Mouse (Mus musculus): Measurements from ENCODE around the gene Cd8b1. TPM values are rescaled to one million over a fixed set of nuclear protein-coding genes. Genes with fewer than 3 reads are reported as not detected.

Gene Cd8b1
- polyA plus RNA-seq (2015; fragmentation: Nextera tagmentation; extraction: Ambion mirVana): 0.14 TPM in 1 of 2 replicates, not detected in the other

- ATAC-seq: no peak
- H3K4me3 ChIP-seq: no peak within 1 kb of the TSS
- H3K9ac ChIP-seq: no peak within 1 kb of the TSS
- H3K27me3 ChIP-seq: no peaks in the 10 kb centered on the region
- H3K27ac ChIP-seq: no peak within 1 kb of the TSS
- 84% methylated on average over 7 of the region's 7 CpGs for WGBS
- H3K4me2 ChIP-seq: no peak within 1 kb of the TSS
- H3K4me1 ChIP-seq: no peaks in the 10 kb centered on the region
- no peaks in the 10 kb centered on the region for H3K9me3 ChIP-seq (replicated peaks)
- H3K36me3 ChIP-seq (ENCODE audit: poor library complexity, severe bottlenecking): no peaks in the 10 kb centered on the region
Measured at GRCm38 (mm10) chr6:71322491-71322921, at the start of gene Cd8b1. Gene Cd8b1 (plus strand): TSS chr6:71322788.

GRCm38 (mm10) chr6:71273715-71274114 is 48.9 kb upstream of the Cd8b1 start:
- no peak for ATAC-seq
- no peaks in the 10 kb centered on the region for H3K36me3 ChIP-seq (ENCODE audit: poor library complexity, severe bottlenecking)
- no peak overlapping the region for H3K4me3 ChIP-seq
- no peaks in the 10 kb centered on the region for H3K9me3 ChIP-seq (replicated peaks)
- no peaks in the 10 kb centered on the region for H3K27me3 ChIP-seq
- H3K4me1 ChIP-seq: peaks cover 8% of the 10 kb centered on the region
- H3K27ac ChIP-seq: no peak overlapping the region
- no peak overlapping the region for H3K4me2 ChIP-seq
- no peak overlapping the region for H3K9ac ChIP-seq
- WGBS: 91% methylated on average over 1 of the region's 1 CpGs

GRCm38 (mm10) chr6:71274621-71275020 is 48.0 kb upstream of the Cd8b1 start:
- Histone ChIP-seq H3K27ac (no peak overlapping the region), H3K27me3 (no peaks in the 10 kb centered on the region), H3K9me3 (replicated peaks) (no peaks in the 10 kb centered on the region), H3K4me3 (no peak overlapping the region), H3K4me2 (no peak overlapping the region), H3K4me1 (peaks cover 8% of the 10 kb centered on the region), H3K9ac (no peak overlapping the region), H3K36me3 (ENCODE audit: poor library complexity, severe bottlenecking) (no peaks in the 10 kb centered on the region)
- WGBS: 86% methylated on average over 1 of the region's 1 CpGs
- no peak for ATAC-seq

GRCm38 (mm10) chr6:71279418-71279817 is 43.2 kb upstream of the Cd8b1 start:
- Histone ChIP-seq H3K4me3 (no peak overlapping the region), H3K4me1 (no peaks in the 10 kb centered on the region), H3K27ac (no peak overlapping the region), H3K27me3 (no peaks in the 10 kb centered on the region), H3K9ac (no peak overlapping the region), H3K9me3 (replicated peaks) (no peaks in the 10 kb centered on the region), H3K4me2 (no peak overlapping the region), H3K36me3 (ENCODE audit: poor library complexity, severe bottlenecking) (peaks cover 4% of the 10 kb centered on the region)
- ATAC-seq: no peak
- 63% methylated on average over 1 of the region's 1 CpGs for WGBS

GRCm38 (mm10) chr6:71293509-71293908 is 29.1 kb upstream of the Cd8b1 start:
- H3K36me3 ChIP-seq (ENCODE audit: poor library complexity, severe bottlenecking): no peaks in the 10 kb centered on the region
- H3K9ac ChIP-seq: no peak overlapping the region
- no peak overlapping the region for H3K4me2 ChIP-seq
- no peaks in the 10 kb centered on the region for H3K9me3 ChIP-seq (replicated peaks)
- 85% methylated on average over 14 of the region's 14 CpGs for WGBS
- no peaks in the 10 kb centered on the region for H3K27me3 ChIP-seq
- ATAC-seq: no peak
- H3K27ac ChIP-seq: no peak overlapping the region
- H3K4me1 ChIP-seq: no peaks in the 10 kb centered on the region
- H3K4me3 ChIP-seq: no peak overlapping the region

- H3K9ac ChIP-seq: no peak overlapping the region
- H3K4me1 ChIP-seq: no peaks in the 10 kb centered on the region
- H3K27me3 ChIP-seq: no peaks in the 10 kb centered on the region
- H3K4me2 ChIP-seq: no peak overlapping the region
- no peaks in the 10 kb centered on the region for H3K36me3 ChIP-seq (ENCODE audit: poor library complexity, severe bottlenecking)
- 79% methylated on average over 6 of the region's 6 CpGs for WGBS
- ATAC-seq: no peak
- H3K9me3 ChIP-seq (replicated peaks): no peaks in the 10 kb centered on the region
- H3K4me3 ChIP-seq: no peak overlapping the region
- H3K27ac ChIP-seq: no peak overlapping the region
Measured at GRCm38 (mm10) chr6:71295303-71295702, 27.3 kb upstream of the Cd8b1 start.

- no peaks in the 10 kb centered on the region for H3K27me3 ChIP-seq
- H3K4me1 ChIP-seq: no peaks in the 10 kb centered on the region
- no peak overlapping the region for H3K4me3 ChIP-seq
- no peak overlapping the region for H3K9ac ChIP-seq
- 69% methylated on average over 2 of the region's 2 CpGs for WGBS
- no peak overlapping the region for H3K4me2 ChIP-seq
- no peaks in the 10 kb centered on the region for H3K9me3 ChIP-seq (replicated peaks)
- ATAC-seq: no peak
- H3K36me3 ChIP-seq (ENCODE audit: poor library complexity, severe bottlenecking): no peaks in the 10 kb centered on the region
- H3K27ac ChIP-seq: no peak overlapping the region
Measured at GRCm38 (mm10) chr6:71298051-71298450, 24.5 kb upstream of the Cd8b1 start.

GRCm38 (mm10) chr6:71298751-71299150 is 23.8 kb upstream of the Cd8b1 start:
- ATAC-seq: no peak
- Histone ChIP-seq H3K9me3 (replicated peaks) (no peaks in the 10 kb centered on the region), H3K4me3 (no peak overlapping the region), H3K27ac (no peak overlapping the region), H3K4me2 (no peak overlapping the region), H3K4me1 (no peaks in the 10 kb centered on the region), H3K36me3 (ENCODE audit: poor library complexity, severe bottlenecking) (no peaks in the 10 kb centered on the region), H3K9ac (no peak overlapping the region), H3K27me3 (no peaks in the 10 kb centered on the region)
- WGBS: 26% methylated on average over 3 of the region's 3 CpGs

GRCm38 (mm10) chr6:71302097-71302731 is 20.4 kb upstream of the Cd8b1 start:
- 75% methylated on average over 6 of the region's 6 CpGs for WGBS
- H3K9ac ChIP-seq: no peak overlapping the region
- no peak overlapping the region for H3K4me3 ChIP-seq
- no peaks in the 10 kb centered on the region for H3K9me3 ChIP-seq (replicated peaks)
- no peaks in the 10 kb centered on the region for H3K4me1 ChIP-seq
- H3K36me3 ChIP-seq (ENCODE audit: poor library complexity, severe bottlenecking): no peaks in the 10 kb centered on the region
- H3K27ac ChIP-seq: no peak overlapping the region
- no peak for ATAC-seq
- no peaks in the 10 kb centered on the region for H3K27me3 ChIP-seq
- H3K4me2 ChIP-seq: no peak overlapping the region

GRCm38 (mm10) chr6:71307486-71307885 is 15.1 kb upstream of the Cd8b1 start:
- Histone ChIP-seq H3K36me3 (ENCODE audit: poor library complexity, severe bottlenecking) (no peaks in the 10 kb centered on the region), H3K27me3 (no peaks in the 10 kb centered on the region), H3K4me1 (no peaks in the 10 kb centered on the region), H3K9ac (no peak overlapping the region), H3K4me3 (no peak overlapping the region), H3K4me2 (no peak overlapping the region), H3K9me3 (replicated peaks) (no peaks in the 10 kb centered on the region), H3K27ac (no peak overlapping the region)
- ATAC-seq: no peak
- WGBS: 93% methylated on average over 8 of the region's 8 CpGs

GRCm38 (mm10) chr6:71321826-71322283 is 733 bp upstream of the Cd8b1 start, which contains the start of gene Smyd1:
Gene Smyd1 (minus strand): TSS chr6:71322233.
- WGBS: 86% methylated on average over 2 of the region's 3 CpGs
- no peak for ATAC-seq
- Histone ChIP-seq H3K9ac (no peak within 1 kb of the TSS), H3K36me3 (ENCODE audit: poor library complexity, severe bottlenecking) (no peaks in the 10 kb centered on the region), H3K27ac (no peak within 1 kb of the TSS), H3K4me1 (no peaks in the 10 kb centered on the region), H3K27me3 (no peaks in the 10 kb centered on the region), H3K9me3 (replicated peaks) (no peaks in the 10 kb centered on the region), H3K4me3 (no peak within 1 kb of the TSS), H3K4me2 (no peak within 1 kb of the TSS)

- no peak overlapping the region for H3K27ac ChIP-seq
- H3K36me3 ChIP-seq (ENCODE audit: poor library complexity, severe bottlenecking): no peaks in the 10 kb centered on the region
- H3K9ac ChIP-seq: no peak overlapping the region
- WGBS: 91% methylated on average over 9 of the region's 9 CpGs
- H3K4me2 ChIP-seq: no peak overlapping the region
- no peaks in the 10 kb centered on the region for H3K4me1 ChIP-seq
- no peaks in the 10 kb centered on the region for H3K9me3 ChIP-seq (replicated peaks)
- H3K4me3 ChIP-seq: no peak overlapping the region
- H3K27me3 ChIP-seq: no peaks in the 10 kb centered on the region
- ATAC-seq: no peak
Measured at GRCm38 (mm10) chr6:71324816-71325215, 2.2 kb downstream of the Cd8b1 start.

GRCm38 (mm10) chr6:71329881-71330280 is 7.3 kb downstream of the Cd8b1 start:
- Histone ChIP-seq H3K36me3 (ENCODE audit: poor library complexity, severe bottlenecking) (no peaks in the 10 kb centered on the region), H3K4me2 (no peak overlapping the region), H3K27me3 (no peaks in the 10 kb centered on the region), H3K9ac (no peak overlapping the region), H3K4me3 (no peak overlapping the region), H3K4me1 (no peaks in the 10 kb centered on the region), H3K9me3 (replicated peaks) (no peaks in the 10 kb centered on the region), H3K27ac (no peak overlapping the region)
- WGBS: 85% methylated on average over 6 of the region's 6 CpGs
- ATAC-seq: no peak

Data from forebrain, embryonic 13.5 days (tissue).